Mouse (Mus musculus) fat pad, adult 2 months (tissue): ENCODE measurements around the gene Cnih1.

Experiments used
- DNase-seq: peaks from one replicate; pipeline ENCODE4 v3.0.0-alpha.2; 2011; ENCODE audit warnings: low read depth, low spot score; ENCODE audit errors: extremely low read depth

Cnih1 gene

GRCm38 (mm10) chr14:46734262-46734661 is 53.9 kb downstream of the Cnih1 start:
- no peak for DNase-seq

DNA sequence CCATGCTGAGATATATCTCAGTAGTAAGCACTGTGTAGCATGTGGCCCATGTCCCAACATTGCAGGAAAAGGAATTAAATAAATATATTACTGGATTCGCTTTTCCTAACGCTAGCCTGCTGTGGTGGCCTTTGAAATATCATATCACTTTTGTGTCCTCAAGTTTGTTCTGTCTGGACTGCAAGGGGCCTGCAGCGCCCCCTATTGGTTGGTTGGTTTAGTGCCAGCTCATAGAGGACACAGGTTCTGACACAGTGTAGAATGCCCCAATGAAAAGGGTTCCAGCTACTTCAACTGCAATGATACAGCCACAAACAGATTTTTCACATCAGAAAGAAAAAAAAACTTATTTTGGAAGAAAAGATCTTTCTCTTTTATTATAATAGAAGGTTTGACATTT is 62.5 kb downstream of the Cnih1 start:
- DNase-seq = no peak
